Mouse (Mus musculus) liver, embryonic 15.5 days (tissue): ENCODE results near the gene Olfr513. TPM values are rescaled to one million over a fixed set of nuclear protein-coding genes. Genes with fewer than 3 reads are reported as not detected.

Experiments
- ATAC-seq: fragments of 200-750 bp; cut with Nextera tagmentation; 2 replicates; pipeline ENCODE4 v1.8.0; 2017; ENCODE audit warnings: moderate number of reproducible peaks, mild to moderate bottlenecking, moderate library complexity; ENCODE audit not compliant: insufficient read depth
- H3K27ac ChIP-seq: fragments of 300-500 bp; sonication (generic); replicated peaks from 2 replicates; pipeline ENCODE4 v1.5.1; 2015; ENCODE audit warnings: mild to moderate bottlenecking, inconsistent platforms
- H3K27me3 ChIP-seq: fragments of 300-500 bp; sonication (generic); 2 replicates; pipeline ENCODE4 v1.6.1; 2015; ENCODE audit warnings: mild to moderate bottlenecking, inconsistent platforms
- H3K36me3 ChIP-seq: fragments of 300-500 bp; sonication (generic); replicated peaks from 2 replicates; pipeline ENCODE4 v1.6.1; 2015; ENCODE audit warnings: moderate library complexity, mild to moderate bottlenecking, inconsistent platforms
- H3K4me1 ChIP-seq: fragments of 300-500 bp; sonication (generic); replicated peaks from 2 replicates; pipeline ENCODE4 v1.6.1; 2015; ENCODE audit warnings: inconsistent platforms
- H3K4me2 ChIP-seq: fragments of 300-500 bp; sonication (generic); 2 replicates; pipeline ENCODE4 v1.6.1; 2015; ENCODE audit warnings: moderate library complexity, mild to moderate bottlenecking, inconsistent platforms
- H3K4me3 ChIP-seq: fragments of 300-500 bp; sonication (generic); replicated peaks from 2 replicates; pipeline ENCODE4 v1.5.1; 2015; ENCODE audit warnings: mild to moderate bottlenecking, inconsistent platforms
- H3K9ac ChIP-seq: fragments of 300-500 bp; sonication (generic); 2 replicates; pipeline ENCODE4 v1.6.1; 2015; ENCODE audit warnings: moderate library complexity, mild to moderate bottlenecking, inconsistent platforms
- H3K9me3 ChIP-seq: fragments of 300-500 bp; sonication (generic); replicated peaks from 2 replicates; pipeline ENCODE4 v1.6.1; 2016; ENCODE audit warnings: inconsistent platforms
- whole genome bisulfite sequencing: fragments of 180-500 bp; shearing (Covaris S2); methylation state at CpG from one replicate; pipeline ENCODE4 v1.1.7; 2015; ENCODE audit warnings: mixed read lengths; ENCODE audit not compliant: insufficient replicate concordance; 5-methylcytosine and 5-hydroxymethylcytosine counted together
- polyA plus RNA-seq: library from polyadenylated mRNA; unstranded; fragments of >200 nt; fragmentation: Nextera tagmentation; extraction: Ambion mirVana; gene quantifications from 2 replicates; pipeline ENCODE4 v1.2.1, GENCODE M21; 2015

Olfr513 gene
- not detected in 2 replicates for polyA plus RNA-seq

- Histone ChIP-seq H3K4me2 (no peak within 1 kb of the TSS), H3K9me3 (peaks cover 6% of the 10 kb centered on the region; the same call in 1 of the 2 replicates), H3K4me1 (no peaks in the 10 kb centered on the region), H3K27me3 (no peaks in the 10 kb centered on the region), H3K9ac (no peak within 1 kb of the TSS), H3K27ac (no peak within 1 kb of the TSS), H3K36me3 (no peaks in the 10 kb centered on the region), H3K4me3 (no peak within 1 kb of the TSS)
- ATAC-seq = no peak
- WGBS = 21% methylated on average over 1 of the region's 1 CpGs
Observed at GRCm38 (mm10) chr7:108750673-108751072, at the start of gene Olfr513. TSS of gene Olfr513 (plus strand) at chr7:108750973.

DNA sequence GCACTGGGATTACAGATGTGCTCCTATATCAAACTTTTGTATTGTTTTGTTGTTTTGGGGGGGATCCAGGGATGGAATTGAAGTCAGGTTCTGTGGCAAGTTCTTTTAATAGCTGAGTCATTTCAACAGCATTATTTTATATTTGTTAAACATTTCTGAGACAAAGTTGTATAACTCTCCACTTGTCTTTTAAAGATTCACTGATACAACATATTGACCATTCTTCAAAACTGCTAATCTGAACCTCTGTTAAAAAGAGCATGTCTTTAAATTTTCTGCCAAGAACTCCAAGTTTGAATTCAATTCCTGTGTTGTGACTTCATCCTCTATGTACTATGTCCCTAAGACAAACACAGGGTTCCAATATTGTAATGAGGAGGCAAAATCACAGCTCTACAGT is 37.8 kb upstream of the Olfr513 start, which contains the start of gene Olfr512:
Gene Olfr512, plus strand, starts transcription at position 301 of the 400 bp plus-strand sequence.
- Histone ChIP-seq H3K9ac (no peak within 1 kb of the TSS), H3K9me3 (no peaks in the 10 kb centered on the region), H3K27me3 (no peaks in the 10 kb centered on the region), H3K4me1 (no peaks in the 10 kb centered on the region), H3K36me3 (no peaks in the 10 kb centered on the region), H3K27ac (no peak within 1 kb of the TSS), H3K4me3 (no peak within 1 kb of the TSS), H3K4me2 (no peak within 1 kb of the TSS)
- ATAC-seq = no peak

DNA sequence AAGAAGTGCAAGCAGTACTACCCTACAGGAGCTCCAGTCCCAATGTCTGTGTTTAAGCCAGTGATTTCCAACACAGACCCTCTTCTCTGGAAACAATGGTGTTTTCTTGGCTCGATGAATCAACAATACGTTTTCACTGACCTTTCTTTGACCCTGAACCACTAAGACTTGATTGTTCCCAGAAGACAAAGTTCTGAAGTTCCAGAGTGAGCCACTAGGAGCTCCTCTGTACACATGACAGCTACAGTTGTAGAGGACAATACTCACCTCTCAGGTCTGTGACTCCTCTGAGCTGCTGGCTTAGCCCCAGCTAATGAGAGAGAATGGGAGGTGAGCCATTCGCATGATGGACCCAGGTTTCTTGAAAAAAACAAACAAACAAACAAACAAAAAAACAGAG is 9.6 kb downstream of the Olfr513 start:
- H3K27me3 ChIP-seq = no peaks in the 10 kb centered on the region
- no peak for ATAC-seq
- H3K9me3 ChIP-seq = no peaks in the 10 kb centered on the region
- no peak overlapping the region for H3K4me2 ChIP-seq
- 26% methylated on average over 3 of the region's 3 CpGs for WGBS
- no peaks in the 10 kb centered on the region for H3K36me3 ChIP-seq
- no peak overlapping the region for H3K9ac ChIP-seq
- no peak overlapping the region for H3K4me3 ChIP-seq
- H3K4me1 ChIP-seq = no peaks in the 10 kb centered on the region
- no peak overlapping the region for H3K27ac ChIP-seq

DNA sequence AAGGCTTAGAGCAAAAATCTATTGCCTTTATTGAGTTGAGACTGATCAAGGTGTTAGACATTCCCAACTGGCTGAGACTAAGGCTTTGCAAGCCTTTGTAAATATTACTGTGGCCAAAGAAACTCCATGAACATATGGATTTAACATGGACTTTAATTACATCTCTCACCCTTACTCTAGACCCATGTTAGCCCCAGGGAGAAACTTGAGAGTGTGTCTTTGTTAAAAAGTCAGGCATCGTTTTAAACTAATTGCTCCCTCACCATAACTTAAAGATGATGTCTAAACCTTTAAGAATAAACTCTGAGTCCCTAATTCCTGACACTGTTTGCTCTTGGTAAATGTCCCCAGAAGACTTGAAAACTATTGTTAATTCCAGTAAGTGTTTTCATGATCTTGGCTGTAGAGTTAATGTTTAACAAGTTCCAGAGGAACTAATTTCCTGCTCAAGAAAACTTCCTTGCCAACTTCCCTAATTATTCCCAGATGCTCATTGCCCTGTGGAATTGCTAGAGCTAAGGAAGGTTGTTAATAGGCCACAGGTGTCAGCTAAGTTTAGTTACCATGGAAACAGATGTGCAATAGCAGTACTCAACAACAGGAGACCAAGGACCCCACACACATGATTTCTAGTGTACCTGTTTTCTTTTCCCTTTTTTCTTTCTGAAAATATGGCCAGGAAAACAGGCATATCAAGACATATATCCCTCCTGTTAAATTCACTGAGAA is 46.6 kb downstream of the Olfr513 start:
- Histone ChIP-seq H3K4me1 (no peaks in the 10 kb centered on the region), H3K36me3 (no peaks in the 10 kb centered on the region), H3K4me3 (no peak overlapping the region), H3K9me3 (no peaks in the 10 kb centered on the region), H3K4me2 (no peak overlapping the region), H3K9ac (no peak overlapping the region), H3K27me3 (no peaks in the 10 kb centered on the region), H3K27ac (no peak overlapping the region)
- no peak for ATAC-seq
- WGBS = 49% methylated on average over 1 of the region's 1 CpGs

Other genes with a start within 250 kb of the Olfr513 start
- not detected in 2 replicates for gene Olfr502, start 225.9 kb upstream of the Olfr513 start, polyA plus RNA-seq
- not detected in 2 replicates for gene Olfr503, start 206.4 kb upstream of the Olfr513 start, polyA plus RNA-seq
- not detected in 2 replicates for gene Olfr504, start 185.2 kb upstream of the Olfr513 start, polyA plus RNA-seq
- gene Olfr506, start 140.2 kb upstream of the Olfr513 start, polyA plus RNA-seq = not detected in 2 replicates
- not detected in 2 replicates for gene Olfr507, start 129.2 kb upstream of the Olfr513 start, polyA plus RNA-seq
- not detected in 2 replicates for gene Olfr508, start 121.0 kb upstream of the Olfr513 start, polyA plus RNA-seq
- gene Olfr509, start 99.1 kb upstream of the Olfr513 start, polyA plus RNA-seq = not detected in 2 replicates
- not detected in 2 replicates for gene Olfr510, start 84.6 kb upstream of the Olfr513 start, polyA plus RNA-seq
- gene Olfr512, start 37.7 kb upstream of the Olfr513 start, polyA plus RNA-seq = not detected in 2 replicates
- gene Olfr514, start 75.0 kb downstream of the Olfr513 start, polyA plus RNA-seq = not detected in 2 replicates
- not detected in 2 replicates for gene Olfr516, start 99.6 kb downstream of the Olfr513 start, polyA plus RNA-seq
- not detected in 2 replicates for gene Olfr517, start 121.4 kb downstream of the Olfr513 start, polyA plus RNA-seq
- not detected in 2 replicates for gene Olfr518, start 134.0 kb downstream of the Olfr513 start, polyA plus RNA-seq
- gene Olfr519, start 143.4 kb downstream of the Olfr513 start, polyA plus RNA-seq = not detected in 2 replicates
- 0.03 and 0.05 TPM in 2 replicates for gene Nlrp10, start 179.2 kb downstream of the Olfr513 start, polyA plus RNA-seq
- gene Eif3f, start 183.4 kb downstream of the Olfr513 start, polyA plus RNA-seq = 34.9 and 35.2 TPM in 2 replicates
- 0.05 TPM in 2 replicates for gene Tub, start 199.4 kb downstream of the Olfr513 start, polyA plus RNA-seq